Mouse (Mus musculus): ENCODE measurements around the gene Ptprn2.

GRCm38 (mm10) chr12:117287456-117287855 lies 801.9 kb downstream of the Ptprn2 start:
- TF ChIP-seq POLR2A (IDR thresholded peaks at IDR 0.05; ENCODE audit: borderline replicate concordance, extremely low read depth, low read depth, low read length) (no peak), CTCF (IDR thresholded peaks at IDR 0.05; ENCODE audit: insufficient read depth, low read length) (no peak)

Measured in lung, adult 2 months (tissue).